Mouse (Mus musculus): ENCODE results near the gene Flrt1. TPM values are rescaled to one million over a fixed set of nuclear protein-coding genes. Genes with fewer than 3 reads are reported as not detected.

The Flrt1 gene
- total and polyA plus RNA-seq, 2 experiments from 2014 or later = 9.9 to 11.9 TPM

- TF ChIP-seq CTCF (IDR thresholded peaks at IDR 0.05) = no peak
- DNase-seq (ENCODE audit: low spot score) (no peak), ATAC-seq (ENCODE audit: low FRiP score) (0 out of 2 replicates have a peak, but pooled peaks have one; percentile 13)
- WGBS = 48% methylated on average over 4 of the region's 4 CpGs
- Histone ChIP-seq H3K4me1 (ENCODE audit: insufficient read depth, low read length) (no peaks in the 10 kb centered on the region), H3K36me3 (ENCODE audit: insufficient read depth, low read length) (no peaks in the 10 kb centered on the region), H3K27ac (ENCODE audit: low read depth, low read length) (no peak overlapping the region), H3K4me3 (ENCODE audit: low read depth, low read length) (no peak overlapping the region), H3K27me3 (ENCODE audit: insufficient read depth, low read length) (no peaks in the 10 kb centered on the region), H3K9ac (replicated peaks; ENCODE audit: low read length, poor library complexity, severe bottlenecking) (no peak overlapping the region), H3K4me2 (ENCODE audit: low read depth, low read length, poor library complexity, severe bottlenecking) (no peak overlapping the region), H3K9me3 (ENCODE audit: low read length) (no peaks in the 10 kb centered on the region)
Observed at GRCm38 (mm10) chr19:7122277-7122676, 16.7 kb upstream of the Flrt1 start.

- H3K27me3 ChIP-seq (ENCODE audit: insufficient read depth, low read length) = no peaks in the 10 kb centered on the region
- no peak for TF ChIP-seq CTCF (IDR thresholded peaks at IDR 0.05)
- H3K4me1 ChIP-seq (ENCODE audit: insufficient read depth, low read length) = no peaks in the 10 kb centered on the region
- no peaks in the 10 kb centered on the region for H3K36me3 ChIP-seq (ENCODE audit: insufficient read depth, low read length)
- H3K27ac ChIP-seq (ENCODE audit: low read depth, low read length) = no peak overlapping the region
- H3K9ac ChIP-seq (replicated peaks; ENCODE audit: low read length, poor library complexity, severe bottlenecking) = no peak overlapping the region
- 75% methylated on average over 11 of the region's 11 CpGs for WGBS
- DNase-seq (ENCODE audit: low spot score) (no peak), ATAC-seq (ENCODE audit: low FRiP score) (no peak)
- H3K4me2 ChIP-seq (ENCODE audit: low read depth, low read length, poor library complexity, severe bottlenecking) = no peak overlapping the region
- no peak overlapping the region for H3K4me3 ChIP-seq (ENCODE audit: low read depth, low read length)
- no peaks in the 10 kb centered on the region for H3K9me3 ChIP-seq (ENCODE audit: low read length)
Observed at GRCm38 (mm10) chr19:7121252-7121651, 15.7 kb upstream of the Flrt1 start.

GRCm38 (mm10) chr19:7117653-7118307 lies 12.3 kb upstream of the Flrt1 start:
- TF ChIP-seq CTCF (IDR thresholded peaks at IDR 0.05) = no peak
- H3K4me1 ChIP-seq (ENCODE audit: insufficient read depth, low read length) = peaks cover 15% of the 10 kb centered on the region
- H3K36me3 ChIP-seq (ENCODE audit: insufficient read depth, low read length) = no peaks in the 10 kb centered on the region
- no peak overlapping the region for H3K4me3 ChIP-seq (ENCODE audit: low read depth, low read length)
- no peak overlapping the region for H3K4me2 ChIP-seq (ENCODE audit: low read depth, low read length, poor library complexity, severe bottlenecking)
- DNase-seq (ENCODE audit: low spot score) = no peak
- H3K9me3 ChIP-seq (ENCODE audit: low read length) = no peaks in the 10 kb centered on the region
- no peak for ATAC-seq (ENCODE audit: low FRiP score)
- H3K9ac ChIP-seq (replicated peaks; ENCODE audit: low read length, poor library complexity, severe bottlenecking) = no peak overlapping the region
- no peaks in the 10 kb centered on the region for H3K27me3 ChIP-seq (ENCODE audit: insufficient read depth, low read length)
- 81% methylated on average over 8 of the region's 8 CpGs for WGBS
- no peak overlapping the region for H3K27ac ChIP-seq (ENCODE audit: low read depth, low read length)

- no peaks in the 10 kb centered on the region for H3K27me3 ChIP-seq (ENCODE audit: insufficient read depth, low read length)
- DNase-seq (ENCODE audit: low spot score) (no peak), ATAC-seq (ENCODE audit: low FRiP score) (no peak)
- H3K9ac ChIP-seq (replicated peaks; ENCODE audit: low read length, poor library complexity, severe bottlenecking) = no peak overlapping the region
- no peak for TF ChIP-seq CTCF (IDR thresholded peaks at IDR 0.05)
- no peak overlapping the region for H3K4me3 ChIP-seq (ENCODE audit: low read depth, low read length)
- peaks cover 15% of the 10 kb centered on the region for H3K4me1 ChIP-seq (ENCODE audit: insufficient read depth, low read length)
- no peak overlapping the region for H3K27ac ChIP-seq (ENCODE audit: low read depth, low read length)
- no peak overlapping the region for H3K4me2 ChIP-seq (ENCODE audit: low read depth, low read length, poor library complexity, severe bottlenecking)
- WGBS = 69% methylated on average over 4 of the region's 4 CpGs
- no peaks in the 10 kb centered on the region for H3K36me3 ChIP-seq (ENCODE audit: insufficient read depth, low read length)
- no peaks in the 10 kb centered on the region for H3K9me3 ChIP-seq (ENCODE audit: low read length)
Observed at GRCm38 (mm10) chr19:7117141-7117540, 11.6 kb upstream of the Flrt1 start.

GRCm38 (mm10) chr19:7116038-7116731 lies 10.7 kb upstream of the Flrt1 start:
- H3K36me3 ChIP-seq (ENCODE audit: insufficient read depth, low read length) = no peaks in the 10 kb centered on the region
- peaks cover 15% of the 10 kb centered on the region for H3K4me1 ChIP-seq (ENCODE audit: insufficient read depth, low read length)
- no peaks in the 10 kb centered on the region for H3K9me3 ChIP-seq (ENCODE audit: low read length)
- no peak for DNase-seq (ENCODE audit: low spot score)
- H3K27ac ChIP-seq (ENCODE audit: low read depth, low read length) = no peak overlapping the region
- no peak overlapping the region for H3K9ac ChIP-seq (replicated peaks; ENCODE audit: low read length, poor library complexity, severe bottlenecking)
- no peak for TF ChIP-seq CTCF (IDR thresholded peaks at IDR 0.05)
- H3K4me3 ChIP-seq (ENCODE audit: low read depth, low read length) = no peak overlapping the region
- WGBS = 75% methylated on average over 4 of the region's 4 CpGs
- H3K4me2 ChIP-seq (ENCODE audit: low read depth, low read length, poor library complexity, severe bottlenecking) = no peak overlapping the region
- no peak for ATAC-seq (ENCODE audit: low FRiP score)
- H3K27me3 ChIP-seq (ENCODE audit: insufficient read depth, low read length) = no peaks in the 10 kb centered on the region

GRCm38 (mm10) chr19:7113574-7113973 lies 8.0 kb upstream of the Flrt1 start:
- H3K4me2 ChIP-seq (ENCODE audit: low read depth, low read length, poor library complexity, severe bottlenecking) = peak overlapping the region; percentile 1; the same call in 1 of the 2 replicates
- DNase-seq (ENCODE audit: low spot score) (no peak), ATAC-seq (ENCODE audit: low FRiP score) (no peak)
- no peaks in the 10 kb centered on the region for H3K9me3 ChIP-seq (ENCODE audit: low read length)
- H3K9ac ChIP-seq (replicated peaks; ENCODE audit: low read length, poor library complexity, severe bottlenecking) = no peak overlapping the region
- TF ChIP-seq CTCF (IDR thresholded peaks at IDR 0.05) = no peak
- no peak overlapping the region for H3K4me3 ChIP-seq (ENCODE audit: low read depth, low read length)
- H3K27ac ChIP-seq (ENCODE audit: low read depth, low read length) = peak overlapping the region; percentile 39
- H3K4me1 ChIP-seq (ENCODE audit: insufficient read depth, low read length) = peaks cover 15% of the 10 kb centered on the region
- H3K36me3 ChIP-seq (ENCODE audit: insufficient read depth, low read length) = no peaks in the 10 kb centered on the region
- 14% methylated on average over 14 of the region's 14 CpGs for WGBS
- H3K27me3 ChIP-seq (ENCODE audit: insufficient read depth, low read length) = no peaks in the 10 kb centered on the region
